Mouse (Mus musculus) lung, postnatal 0 days (tissue): ENCODE measurements around the gene Itgb2.

Source experiments
- CTCF ChIP-seq: IDR thresholded peaks from 2 replicates; pipeline ENCODE4 v1.5.1; 2016; ENCODE audit warnings: antibody characterized with exemption, mild to moderate bottlenecking
- EP300 ChIP-seq: IDR thresholded peaks from 2 replicates; pipeline ENCODE4 v1.6.1; 2016; ENCODE audit warnings: antibody characterized with exemption, mild to moderate bottlenecking, control low read depth

DNA sequence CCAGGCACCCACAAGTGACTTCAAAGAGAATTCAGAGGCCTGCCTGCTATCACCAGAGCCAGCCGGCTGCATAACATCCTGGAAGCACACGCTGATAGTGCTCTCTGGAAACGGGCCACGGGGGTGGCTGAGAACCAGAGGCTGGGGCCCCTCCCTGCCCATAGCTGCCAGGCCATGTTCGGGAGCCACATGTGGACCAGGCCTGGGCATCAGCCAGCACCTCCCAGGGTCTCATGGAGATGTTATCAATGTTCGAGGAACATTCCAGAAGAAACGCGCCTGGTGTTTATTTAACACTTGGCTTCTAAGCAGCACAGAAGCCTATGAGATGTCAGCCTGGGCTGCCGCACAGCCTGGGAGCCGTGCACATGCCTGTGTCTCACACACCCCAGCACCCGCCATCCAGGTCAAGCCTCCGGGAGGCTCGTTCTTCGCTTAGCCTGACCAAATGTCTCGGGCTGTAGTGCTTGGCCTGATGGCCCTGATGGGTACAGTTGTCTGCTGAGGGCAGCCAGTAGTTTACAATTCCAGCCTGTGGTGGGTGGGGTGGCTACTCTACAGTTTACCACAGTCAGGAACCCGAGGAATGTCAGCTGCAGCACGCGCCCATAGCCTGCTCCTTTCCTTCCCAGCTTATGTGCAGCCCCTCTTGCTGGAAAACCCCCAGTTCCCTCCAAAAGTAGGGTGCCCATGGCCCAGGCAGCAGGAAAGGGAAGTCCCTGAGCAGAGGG is 45.7 kb upstream of the Itgb2 start:
- TF ChIP-seq CTCF (no peak), EP300 (peak; percentile 79; the same call in 1 of the 2 replicates)
